Mouse (Mus musculus): ENCODE data around the gene Serpinc1. TPM values are rescaled to one million over a fixed set of nuclear protein-coding genes. Genes with fewer than 3 reads are reported as not detected.

Serpinc1 gene
- total RNA-seq (2023): 5.1 TPM

DNA sequence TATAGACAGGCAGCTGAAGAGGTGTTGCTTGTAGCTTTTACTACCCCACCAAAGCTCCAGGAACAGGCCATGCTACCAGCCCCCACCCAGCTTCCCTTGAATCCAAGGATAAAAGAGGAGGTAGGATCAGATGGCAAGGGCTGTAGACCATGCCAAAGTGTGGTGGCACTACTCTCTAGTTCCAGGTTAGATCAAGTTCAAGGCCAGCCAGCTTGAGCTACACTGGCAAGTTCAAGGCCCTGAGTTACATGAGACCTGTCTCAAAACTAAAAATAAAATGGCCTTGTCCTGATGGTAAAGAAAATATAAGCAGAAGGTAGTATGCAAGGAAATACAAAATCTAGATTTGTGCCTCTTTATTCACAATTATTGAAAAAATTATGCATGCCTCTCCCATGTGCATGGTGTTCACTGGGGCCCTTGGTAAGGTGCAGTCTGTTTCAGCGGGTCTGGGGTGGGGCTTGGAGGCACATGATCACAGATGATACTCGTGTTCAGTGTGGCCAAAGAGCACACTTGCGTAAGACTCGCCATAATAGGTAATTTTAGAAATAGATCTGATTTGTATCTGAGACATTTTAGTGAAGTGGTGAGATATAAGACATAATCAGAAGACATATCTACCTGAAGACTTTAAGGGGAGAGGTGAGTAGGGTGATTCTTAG, at the start of gene Serpinc1:
Serpinc1 (plus strand) TSS at position 515 of the 665 bp plus-strand sequence.

DNA sequence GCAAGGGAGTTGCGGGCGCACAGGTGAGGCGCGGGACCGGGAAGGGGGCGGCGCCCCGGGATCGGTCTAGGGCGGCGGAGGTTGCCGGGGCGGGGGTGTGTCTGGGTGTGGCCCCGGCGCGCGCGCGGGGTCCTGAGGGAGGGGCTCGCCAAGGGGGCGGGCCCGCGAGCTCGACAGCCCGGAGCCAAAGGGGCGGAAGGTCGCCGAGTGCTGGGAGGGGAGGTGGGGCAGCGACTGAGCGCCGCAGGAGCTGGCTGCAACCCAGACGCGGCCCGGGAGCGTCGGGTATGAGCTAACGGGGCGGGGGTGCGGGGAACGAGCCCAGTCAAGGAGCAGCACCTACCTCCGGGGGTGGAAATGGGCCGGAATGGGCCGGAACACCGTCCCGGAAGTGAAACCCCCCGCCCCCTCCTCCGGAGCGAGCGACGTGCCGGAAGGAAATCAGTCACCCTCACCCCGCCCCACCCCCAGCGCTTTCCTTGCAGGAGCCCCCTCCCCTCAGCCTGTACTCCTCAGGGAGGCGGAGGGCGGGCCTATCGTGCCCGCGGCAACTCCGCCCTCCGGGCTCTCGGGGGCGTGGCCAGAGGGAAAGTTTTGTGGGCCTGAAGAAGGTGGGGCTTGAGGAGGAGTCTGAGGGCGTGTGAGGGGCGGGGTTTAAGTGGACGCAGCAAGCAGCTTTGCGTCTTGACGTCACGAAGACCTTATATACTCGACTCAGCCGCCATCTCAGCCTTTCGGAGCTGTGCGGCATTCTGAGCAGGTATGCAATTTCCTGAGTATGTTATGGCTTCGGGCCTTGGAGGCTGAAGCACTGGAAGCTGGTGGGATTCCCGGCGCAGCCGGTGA, 56.3 kb downstream of the Serpinc1 start, which contains the start of gene Zbtb37:
Zbtb37 (minus strand) TSS at position 415 of the 846 bp plus-strand sequence.

Other genes starting within 250 kb of the Serpinc1 start
- 198 TPM for gene Rabgap1l, start 185.4 kb upstream of the Serpinc1 start, total RNA-seq (2023)
- 75.6 TPM for gene Rc3h1, start 72.2 kb upstream of the Serpinc1 start, total RNA-seq (2023)
- 33.4 TPM for gene Zbtb37, start 56.3 kb downstream of the Serpinc1 start, total RNA-seq (2023)
- gene Dars2, start 92.1 kb downstream of the Serpinc1 start, total RNA-seq (2023): 14.5 TPM
- gene Cenpl, start 92.1 kb downstream of the Serpinc1 start, total RNA-seq (2023): 8.7 TPM
- gene Klhl20, start 152.9 kb downstream of the Serpinc1 start, total RNA-seq (2023): 25.8 TPM
- gene Ankrd45, start 164.1 kb downstream of the Serpinc1 start, total RNA-seq (2023): not detected
- gene Tex50, start 180.7 kb downstream of the Serpinc1 start, total RNA-seq (2023): not detected